Mouse (Mus musculus): ENCODE measurements around the gene Mycl.

DNA sequence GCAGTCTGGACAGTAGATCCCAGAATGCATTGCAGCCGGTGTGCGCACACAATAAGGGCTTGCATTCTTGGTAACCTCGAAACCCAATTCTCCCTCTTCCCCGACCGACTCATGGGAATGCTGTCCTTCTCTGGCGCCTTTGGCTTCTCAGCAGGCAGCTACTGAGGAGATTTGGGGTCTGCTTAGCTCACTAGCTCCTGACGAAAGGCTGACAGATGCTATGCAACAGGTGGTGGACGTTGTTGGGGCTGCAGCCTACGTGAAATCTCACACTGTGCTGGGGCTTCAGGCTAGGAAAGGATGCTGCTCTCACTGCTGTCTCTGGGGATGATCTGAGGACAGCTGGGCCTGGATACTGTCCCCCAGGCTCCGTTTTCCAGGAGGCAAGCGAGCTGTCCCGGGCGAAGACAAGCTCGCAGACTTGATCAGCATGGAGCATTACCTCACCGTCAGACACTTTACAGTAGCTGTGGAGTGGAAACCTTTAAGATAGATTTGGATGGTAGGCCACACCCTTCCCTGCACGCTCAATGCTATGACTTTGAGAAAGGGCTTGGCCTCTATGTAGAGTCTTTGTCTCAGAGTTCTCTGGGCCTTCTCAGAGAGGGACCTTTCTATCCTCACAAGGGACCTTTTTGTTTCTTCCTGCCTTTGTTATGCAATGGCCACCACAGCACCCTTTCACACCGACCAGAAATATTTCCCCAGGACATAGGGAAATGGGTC, 5.3 kb downstream of the Mycl start:
- no peak for TF ChIP-seq CTCF (IDR thresholded peaks at IDR 0.05; ENCODE audit: borderline replicate concordance, extremely low read depth, insufficient read depth, insufficient read length)
- no peak for TF ChIP-seq POLR2A (IDR thresholded peaks at IDR 0.05; ENCODE audit: borderline replicate concordance, extremely low read depth, insufficient read depth, insufficient read length, poor library complexity, severe bottlenecking)
